In genomic region chr8:118685863-118686262, GRCm38 (mm10) we compare ENCODE assay signal across 18 mouse cellular contexts.
A peak's percentile ranks its signal among the peaks of the same experiment; 100 is the strongest.
DNase-seq lines count a peak whose midpoint lies in the region; ATAC-seq and TF ChIP-seq lines count a peak whose summit lies in the region.
"Had no signal": no experiment of that assay in that cellular context is flagged by ENCODE, and none has a peak within 500 bp of the region (broad histone marks: within the 10 kb centered on the region; RNA-seq: fewer than 3 reads in every experiment).

No protein-coding gene starts in this region.

- H3K9me3 ChIP-seq in intestine, postnatal 0 days (ENCODE audit: control insufficient read depth) = no peaks in the 10 kb centered on the region
- no peaks in the 10 kb centered on the region for H3K9me3 ChIP-seq in intestine, embryonic 16.5 days (ENCODE audit: control insufficient read depth, low read length)
- H3K9me3 ChIP-seq in liver, embryonic 11.5 days (ENCODE audit: control insufficient read depth, low read length) = no peaks in the 10 kb centered on the region
- H3K9me3 ChIP-seq: embryonic facial prominence, embryonic 12.5 days; heart, embryonic 15.5 days; hindbrain, embryonic 15.5 days; limb, embryonic 12.5 days; liver, embryonic 15.5 days; midbrain, embryonic 12.5 days had no signal

- H3K27me3 ChIP-seq in intestine, postnatal 0 days (replicated peaks; ENCODE audit: control insufficient read depth, insufficient read depth, low read length) = no peaks in the 10 kb centered on the region
- H3K27me3 ChIP-seq in intestine, embryonic 16.5 days (replicated peaks; ENCODE audit: control insufficient read depth, insufficient read depth, low read length) = no peaks in the 10 kb centered on the region
- H3K27me3 ChIP-seq in liver, embryonic 11.5 days (replicated peaks; ENCODE audit: control insufficient read depth, insufficient read depth, low read length) = peaks cover 2% of the 10 kb centered on the region; the same call in 1 of the 2 replicates
- H3K27me3 ChIP-seq: embryonic facial prominence, embryonic 12.5 days; heart, embryonic 15.5 days; hindbrain, embryonic 15.5 days; limb, embryonic 12.5 days; liver, embryonic 15.5 days; midbrain, embryonic 12.5 days had no signal

- no peak overlapping the region for H3K4me2 ChIP-seq in intestine, postnatal 0 days (replicated peaks; ENCODE audit: low read depth)
- H3K4me2 ChIP-seq in intestine, embryonic 16.5 days (ENCODE audit: low read depth, low read length) = no peak overlapping the region
- no peak overlapping the region for H3K4me2 ChIP-seq in liver, embryonic 11.5 days
- H3K4me2 ChIP-seq: embryonic facial prominence, embryonic 12.5 days; heart, embryonic 15.5 days; hindbrain, embryonic 15.5 days; limb, embryonic 12.5 days; liver, embryonic 15.5 days; midbrain, embryonic 12.5 days had no signal

- peak; percentile 39 for TF ChIP-seq CTCF in intestine, postnatal 0 days (IDR thresholded peaks at IDR 0.05; ENCODE audit: low read depth)

- peak; percentile 21 for DNase-seq in embryo, embryonic 11 days
- no peak for DNase-seq in embryo, embryonic 9.5 days (ENCODE audit: extremely low spot score)
- peak; percentile 16 for DNase-seq in thymus, postnatal 0 days (ENCODE audit: low spot score)
- no peak for DNase-seq in thymus, postnatal 36 days
- no peak for DNase-seq in cerebellum, adult 18-20 months
- DNase-seq in liver, embryonic 11.5 days (ENCODE audit: low spot score) = no peak
- DNase-seq: adrenal gland, postnatal 10 days; cerebellum, adult 9-10 months; kidney, adult 8-10 months; lung, postnatal 4 days had no signal

- WGBS in intestine, postnatal 0 days = 87% methylated on average over 1 of the region's 1 CpGs
- WGBS in intestine, embryonic 16.5 days = 100% methylated on average over 1 of the region's 1 CpGs
- WGBS in liver, embryonic 11.5 days = 89% methylated on average over 1 of the region's 1 CpGs

- no peak overlapping the region for H3K9ac ChIP-seq in intestine, postnatal 0 days (ENCODE audit: low read depth, low read length)
- H3K9ac ChIP-seq in intestine, embryonic 16.5 days (ENCODE audit: low read depth, low read length) = no peak overlapping the region
- H3K9ac ChIP-seq in liver, embryonic 11.5 days (ENCODE audit: low read depth, low read length) = no peak overlapping the region
- H3K9ac ChIP-seq: embryonic facial prominence, embryonic 12.5 days; heart, embryonic 15.5 days; hindbrain, embryonic 15.5 days; limb, embryonic 12.5 days; liver, embryonic 15.5 days; midbrain, embryonic 12.5 days had no signal

- no peaks in the 10 kb centered on the region for H3K4me1 ChIP-seq in intestine, postnatal 0 days (replicated peaks; ENCODE audit: control insufficient read depth, insufficient read depth, low read length)
- no peaks in the 10 kb centered on the region for H3K4me1 ChIP-seq in intestine, embryonic 16.5 days (ENCODE audit: control insufficient read depth, insufficient read depth, low read length)
- H3K4me1 ChIP-seq in liver, embryonic 11.5 days (replicated peaks; ENCODE audit: control insufficient read depth, insufficient read depth, low read length) = no peaks in the 10 kb centered on the region
- H3K4me1 ChIP-seq: embryonic facial prominence, embryonic 12.5 days; heart, embryonic 15.5 days; limb, embryonic 12.5 days; liver, embryonic 15.5 days had no signal

- ATAC-seq in intestine, postnatal 0 days = no peak
- no peak for ATAC-seq in intestine, embryonic 16.5 days
- no peak for ATAC-seq in liver, embryonic 11.5 days (replicated peaks; ENCODE audit: low FRiP score)

- H3K27ac ChIP-seq in intestine, postnatal 0 days (ENCODE audit: low read depth, low read length) = no peak overlapping the region
- no peak overlapping the region for H3K27ac ChIP-seq in intestine, embryonic 16.5 days (ENCODE audit: low read length)
- no peak overlapping the region for H3K27ac ChIP-seq in liver, embryonic 11.5 days (ENCODE audit: low read depth, low read length)
- H3K27ac ChIP-seq: embryonic facial prominence, embryonic 12.5 days; heart, embryonic 15.5 days; hindbrain, embryonic 15.5 days; limb, embryonic 12.5 days; liver, embryonic 15.5 days; midbrain, embryonic 12.5 days had no signal

- H3K4me3 ChIP-seq in intestine, postnatal 0 days (ENCODE audit: low read depth, low read length) = no peak overlapping the region
- no peak overlapping the region for H3K4me3 ChIP-seq in intestine, embryonic 16.5 days (ENCODE audit: low read length)
- H3K4me3 ChIP-seq in liver, embryonic 11.5 days (ENCODE audit: low read depth, low read length) = no peak overlapping the region
- H3K4me3 ChIP-seq: embryonic facial prominence, embryonic 12.5 days; heart, embryonic 15.5 days; hindbrain, embryonic 15.5 days; limb, embryonic 12.5 days; liver, embryonic 15.5 days; midbrain, embryonic 12.5 days had no signal

- H3K36me3 ChIP-seq in intestine, postnatal 0 days (ENCODE audit: control insufficient read depth, insufficient read depth) = no peaks in the 10 kb centered on the region
- no peaks in the 10 kb centered on the region for H3K36me3 ChIP-seq in intestine, embryonic 16.5 days (ENCODE audit: control insufficient read depth, insufficient read depth, low read length)
- no peaks in the 10 kb centered on the region for H3K36me3 ChIP-seq in liver, embryonic 11.5 days (ENCODE audit: control insufficient read depth, insufficient read depth, low read length)
- H3K36me3 ChIP-seq: embryonic facial prominence, embryonic 12.5 days; heart, embryonic 15.5 days; hindbrain, embryonic 15.5 days; limb, embryonic 12.5 days; liver, embryonic 15.5 days; midbrain, embryonic 12.5 days had no signal

Comparison
In these comparisons a context has a peak if more than half of its experiments do, and no peak if none do; other contexts are left out.
1. DNase-seq: peak in embryo, embryonic 11 days (single experiment) and thymus, postnatal 0 days (single experiment); none in embryo, embryonic 9.5 days (single experiment), thymus, postnatal 36 days (0 of 2), cerebellum, adult 18-20 months (0 of 2) and liver, embryonic 11.5 days (single experiment).